Comparison of ENCODE assay signal across 12 mouse cellular contexts in the genomic region with DNA sequence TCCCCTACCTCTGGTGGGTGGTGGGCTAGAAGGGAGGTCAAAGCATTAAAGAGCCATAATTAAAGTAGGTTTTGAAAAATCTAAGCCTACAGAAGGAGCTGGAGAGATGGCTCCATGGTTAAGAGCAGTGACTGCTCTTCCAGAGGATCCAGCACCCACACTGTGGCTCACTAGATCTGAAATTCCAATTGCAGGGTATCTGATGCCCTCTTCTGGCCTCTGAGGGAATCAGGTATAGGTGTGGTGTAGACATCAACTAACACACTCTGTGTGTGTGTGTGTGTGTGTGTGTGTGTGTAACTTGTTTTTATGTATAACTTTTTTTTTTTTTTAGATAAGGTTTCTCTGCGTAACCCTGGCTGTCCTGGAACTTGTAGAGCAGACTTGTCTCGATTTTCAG. TPM values are rescaled to one million over a fixed set of nuclear protein-coding genes. Genes with fewer than 3 reads are reported as not detected.
DNase-seq lines count a peak whose midpoint lies in the region; ATAC-seq and TF ChIP-seq lines count a peak whose summit lies in the region.
"Had no signal": no experiment of that assay in that cellular context is flagged by ENCODE, and none has a peak within 500 bp of the region (broad histone marks: within the 10 kb centered on the region; RNA-seq: fewer than 3 reads in every experiment).

No protein-coding gene starts in this region.

- H3K4me1 ChIP-seq in forebrain, embryonic 14.5 days (ENCODE audit: control insufficient read depth, insufficient read depth, low read length), result no peaks in the 10 kb centered on the region
- no peaks in the 10 kb centered on the region for H3K4me1 ChIP-seq in forebrain, embryonic 10.5 days
- no peaks in the 10 kb centered on the region for H3K4me1 ChIP-seq in lung, postnatal 0 days (ENCODE audit: insufficient read depth, low read depth, low read length)
- H3K4me1 ChIP-seq in lung, adult 2 months (ENCODE audit: control insufficient read depth, insufficient read depth, low read length), result no peaks in the 10 kb centered on the region
- H3K4me1 ChIP-seq: embryonic facial prominence, embryonic 15.5 days; stomach, embryonic 15.5 days had no signal

- H3K4me3 ChIP-seq in forebrain, embryonic 14.5 days (ENCODE audit: low read depth, low read length), result no peak overlapping the region
- H3K4me3 ChIP-seq in forebrain, embryonic 10.5 days, result no peak overlapping the region
- no peak overlapping the region for H3K4me3 ChIP-seq in lung, postnatal 0 days (ENCODE audit: low read depth, low read length)
- no peak overlapping the region for H3K4me3 ChIP-seq in lung, adult 2 months (replicated peaks; ENCODE audit: extremely low read depth, low read depth, low read length)
- H3K4me3 ChIP-seq: embryonic facial prominence, embryonic 15.5 days; heart, embryonic 12.5 days; stomach, embryonic 15.5 days had no signal

- 64% methylated on average over 2 of the region's 2 CpGs for WGBS in forebrain, embryonic 14.5 days
- 59% methylated on average over 2 of the region's 2 CpGs for WGBS in forebrain, embryonic 10.5 days
- WGBS in lung, postnatal 0 days, result 56% methylated on average over 2 of the region's 2 CpGs
- WGBS in lung, adult 2 months, result 62% methylated on average over 2 of the region's 2 CpGs

- peak; percentile 43 for DNase-seq in forebrain, embryonic 14.5 days (ENCODE audit: low spot score)
- DNase-seq in forebrain, embryonic 10.5 days (ENCODE audit: extremely low spot score, low spot score), result no peak
- peak; percentile 15 for DNase-seq in lung, postnatal 0 days (ENCODE audit: low spot score)
- DNase-seq in lung, adult 2 months, result no peak
- peak; percentile 18 for DNase-seq in MN1 (ENCODE audit: low spot score)
- peak; percentile 9 for DNase-seq in lung, postnatal 14 days
- no peak for DNase-seq in right cerebral cortex, adult 2 months (ENCODE audit: low spot score in 2 of 2)
- DNase-seq: layer of hippocampus, postnatal 36 days had no signal

- H3K27me3 ChIP-seq in forebrain, embryonic 14.5 days (replicated peaks; ENCODE audit: control insufficient read depth, insufficient read depth, low read length), result no peaks in the 10 kb centered on the region
- peaks cover 3% of the 10 kb centered on the region; the same call in 1 of the 2 replicates for H3K27me3 ChIP-seq in forebrain, embryonic 10.5 days (ENCODE audit: poor library complexity, severe bottlenecking)
- H3K27me3 ChIP-seq in lung, postnatal 0 days (replicated peaks; ENCODE audit: insufficient read depth, low read length), result no peaks in the 10 kb centered on the region
- H3K27me3 ChIP-seq: stomach, embryonic 15.5 days had no signal

- no peak for TF ChIP-seq POLR2A in lung, adult 2 months (IDR thresholded peaks at IDR 0.05; ENCODE audit: borderline replicate concordance, extremely low read depth, low read depth, low read length)

- no peak overlapping the region for H3K4me2 ChIP-seq in forebrain, embryonic 14.5 days (ENCODE audit: low read length)
- no peak overlapping the region for H3K4me2 ChIP-seq in lung, postnatal 0 days (replicated peaks; ENCODE audit: low read depth, low read length)
- H3K4me2 ChIP-seq: embryonic facial prominence, embryonic 15.5 days; heart, embryonic 12.5 days; stomach, embryonic 15.5 days had no signal

- ATAC-seq in forebrain, embryonic 14.5 days, result no peak
- ATAC-seq in lung, postnatal 0 days, result no peak
- ATAC-seq in erythroid progenitor cell, adult 5-6 weeks (replicated peaks; ENCODE audit: low FRiP score, poor library complexity, severe bottlenecking), result no peak

- H3K9ac ChIP-seq in forebrain, embryonic 14.5 days (ENCODE audit: low read length), result no peak overlapping the region
- H3K9ac ChIP-seq in lung, postnatal 0 days (replicated peaks; ENCODE audit: low read depth), result no peak overlapping the region
- H3K9ac ChIP-seq: embryonic facial prominence, embryonic 15.5 days; heart, embryonic 12.5 days; stomach, embryonic 15.5 days had no signal

- peak; percentile 67 for TF ChIP-seq CTCF in lung, postnatal 0 days (IDR thresholded peaks at IDR 0.05)
- no peak for TF ChIP-seq CTCF in lung, adult 2 months (IDR thresholded peaks at IDR 0.05; ENCODE audit: insufficient read depth, low read length)

- TF ChIP-seq EP300 in lung, postnatal 0 days (IDR thresholded peaks at IDR 0.05), result no peak

- no peak overlapping the region for H3K27ac ChIP-seq in forebrain, embryonic 14.5 days (ENCODE audit: low read depth, low read length)
- H3K27ac ChIP-seq in forebrain, embryonic 10.5 days, result no peak overlapping the region
- no peak overlapping the region for H3K27ac ChIP-seq in lung, postnatal 0 days (ENCODE audit: low read length)
- H3K27ac ChIP-seq: embryonic facial prominence, embryonic 15.5 days; stomach, embryonic 15.5 days had no signal

- no peaks in the 10 kb centered on the region for H3K9me3 ChIP-seq in forebrain, embryonic 14.5 days (replicated peaks; ENCODE audit: control insufficient read depth, low read length)
- H3K9me3 ChIP-seq in forebrain, embryonic 10.5 days, result peaks cover 6% of the 10 kb centered on the region; the same call in 1 of the 2 replicates
- no peaks in the 10 kb centered on the region for H3K9me3 ChIP-seq in lung, postnatal 0 days (ENCODE audit: low read length)
- H3K9me3 ChIP-seq: embryonic facial prominence, embryonic 15.5 days; stomach, embryonic 15.5 days had no signal

- no peaks in the 10 kb centered on the region for H3K36me3 ChIP-seq in forebrain, embryonic 14.5 days (ENCODE audit: control insufficient read depth, insufficient read depth, low read length)
- H3K36me3 ChIP-seq in forebrain, embryonic 10.5 days (replicated peaks), result no peaks in the 10 kb centered on the region
- no peaks in the 10 kb centered on the region for H3K36me3 ChIP-seq in lung, postnatal 0 days (ENCODE audit: insufficient read depth, low read length)
- H3K36me3 ChIP-seq: embryonic facial prominence, embryonic 15.5 days; heart, embryonic 12.5 days; stomach, embryonic 15.5 days had no signal

RNA-seq across cellular contexts. Expression of a gene that starts 15.6 kb away (rescaled TPM):
- polyA plus RNA-seq in forebrain, embryonic 14.5 days (2014; fragmentation: Nextera tagmentation; extraction: Ambion mirVana), result 606 and 726 TPM in 2 replicates
- polyA plus RNA-seq in forebrain, embryonic 10.5 days (2016; fragmentation: Nextera tagmentation; extraction: Ambion mirVana), result 557 and 584 TPM in 2 replicates
- 324 and 382 TPM in 2 replicates for polyA plus RNA-seq in lung, postnatal 0 days (2015; fragmentation: Nextera tagmentation; extraction: Ambion mirVana)
- 235 and 352 TPM in 2 replicates for polyA plus RNA-seq in lung, adult 2 months (2012; rRNA removed)
- 98.9 and 122 TPM in 2 replicates for total RNA-seq in erythroid progenitor cell, adult 5-6 weeks (2015; ENCODE audit: low replicate concordance)
- 9.5 and 20.2 TPM in 2 replicates for total RNA-seq in erythroid progenitor cell, adult 5-6 weeks (2017; ENCODE audit: low replicate concordance)

RNA-seq across cellular contexts. Expression of a gene that starts 20.7 kb away (rescaled TPM):
- polyA plus RNA-seq in forebrain, embryonic 14.5 days (2014; fragmentation: Nextera tagmentation; extraction: Ambion mirVana), result 0.14 TPM in 1 of 2 replicates, not detected in the other
- not detected in 2 replicates for polyA plus RNA-seq in forebrain, embryonic 10.5 days (2016; fragmentation: Nextera tagmentation; extraction: Ambion mirVana)
- 0.74 and 0.98 TPM in 2 replicates for polyA plus RNA-seq in lung, postnatal 0 days (2015; fragmentation: Nextera tagmentation; extraction: Ambion mirVana)
- 0.08 and 0.11 TPM in 2 replicates for polyA plus RNA-seq in lung, adult 2 months (2012; rRNA removed)
- total RNA-seq in erythroid progenitor cell, adult 5-6 weeks (2015; ENCODE audit: low replicate concordance), result not detected in 2 replicates
- total RNA-seq in erythroid progenitor cell, adult 5-6 weeks (2017; ENCODE audit: low replicate concordance), result not detected in 2 replicates
- total RNA-seq: layer of hippocampus, postnatal 36 days had no signal
- polyA plus RNA-seq: heart, embryonic 12.5 days had no signal

RNA-seq across cellular contexts. Expression of a gene that starts 25.9 kb away (rescaled TPM):
- polyA plus RNA-seq in forebrain, embryonic 14.5 days (2014; fragmentation: Nextera tagmentation; extraction: Ambion mirVana), result 24.9 and 26.9 TPM in 2 replicates
- 27.5 TPM in 2 replicates for polyA plus RNA-seq in forebrain, embryonic 10.5 days (2016; fragmentation: Nextera tagmentation; extraction: Ambion mirVana)
- 29.6 and 31.6 TPM in 2 replicates for polyA plus RNA-seq in lung, postnatal 0 days (2015; fragmentation: Nextera tagmentation; extraction: Ambion mirVana)
- 31.1 and 38.1 TPM in 2 replicates for polyA plus RNA-seq in lung, adult 2 months (2012; rRNA removed)
- total RNA-seq in erythroid progenitor cell, adult 5-6 weeks (2015; ENCODE audit: low replicate concordance), result 18.7 and 19.7 TPM in 2 replicates
- total RNA-seq in erythroid progenitor cell, adult 5-6 weeks (2017; ENCODE audit: low replicate concordance), result 9.7 and 26.2 TPM in 2 replicates

RNA-seq across cellular contexts. Expression of a gene that starts 42.5 kb away (rescaled TPM):
- polyA plus RNA-seq in forebrain, embryonic 14.5 days (2014; fragmentation: Nextera tagmentation; extraction: Ambion mirVana), result 0.06 and 0.15 TPM in 2 replicates
- polyA plus RNA-seq in forebrain, embryonic 10.5 days (2016; fragmentation: Nextera tagmentation; extraction: Ambion mirVana), result not detected in 2 replicates
- polyA plus RNA-seq in lung, postnatal 0 days (2015; fragmentation: Nextera tagmentation; extraction: Ambion mirVana), result 0.99 and 1.3 TPM in 2 replicates
- polyA plus RNA-seq in lung, adult 2 months (2012; rRNA removed), result 3.6 and 4.6 TPM in 2 replicates
- total RNA-seq in erythroid progenitor cell, adult 5-6 weeks (2015; ENCODE audit: low replicate concordance), result not detected in 2 replicates
- not detected in 2 replicates for total RNA-seq in erythroid progenitor cell, adult 5-6 weeks (2017; ENCODE audit: low replicate concordance)
- polyA plus RNA-seq: heart, embryonic 12.5 days had no signal

RNA-seq across cellular contexts. Expression of a gene that starts 56.4 kb away (rescaled TPM):
- 58.4 and 68.8 TPM in 2 replicates for polyA plus RNA-seq in forebrain, embryonic 14.5 days (2014; fragmentation: Nextera tagmentation; extraction: Ambion mirVana)
- polyA plus RNA-seq in forebrain, embryonic 10.5 days (2016; fragmentation: Nextera tagmentation; extraction: Ambion mirVana), result 107 and 109 TPM in 2 replicates
- 72.9 and 77.9 TPM in 2 replicates for polyA plus RNA-seq in lung, postnatal 0 days (2015; fragmentation: Nextera tagmentation; extraction: Ambion mirVana)
- 18.1 and 24.1 TPM in 2 replicates for polyA plus RNA-seq in lung, adult 2 months (2012; rRNA removed)
- 22.0 and 55.8 TPM in 2 replicates for total RNA-seq in erythroid progenitor cell, adult 5-6 weeks (2015; ENCODE audit: low replicate concordance)
- total RNA-seq in erythroid progenitor cell, adult 5-6 weeks (2017; ENCODE audit: low replicate concordance), result 5.6 and 25.9 TPM in 2 replicates

Comparison
In these comparisons a context has a peak if more than half of its experiments do, and no peak if none do; other contexts are left out.
1. DNase-seq: peak in forebrain, embryonic 14.5 days (single experiment), lung, postnatal 0 days (single experiment), MN1 (single experiment) and lung, postnatal 14 days (single experiment); none in forebrain, embryonic 10.5 days (single experiment), lung, adult 2 months (single experiment) and right cerebral cortex, adult 2 months (0 of 2).